Mouse (Mus musculus) gastrocnemius, postnatal 4 days (tissue): ENCODE measurements around the gene Slc9a8. TPM values are rescaled to one million over a fixed set of nuclear protein-coding genes. Genes with fewer than 3 reads are reported as not detected.

ENCODE experiments used
- DNase-seq, 2 experiments: peaks; one replicate each; pipeline ENCODE4 v3.0.0; 2021 to 2022; ENCODE audit warnings: low spot score in 2 of 2, mixed read lengths in 2 of 2
- total RNA-seq, 2 experiments: library from RNA; stranded (reverse); gene quantifications; 2 replicates each; pipeline ENCODE4 v1.2.3; 2021

Slc9a8 gene
- total RNA-seq, 2 experiments from 2014 or later: 28.4 to 32.3 TPM

GRCm38 (mm10) chr2:167447629-167448028, 26.1 kb downstream of the Slc9a8 start:
- no peak for DNase-seq

DNA sequence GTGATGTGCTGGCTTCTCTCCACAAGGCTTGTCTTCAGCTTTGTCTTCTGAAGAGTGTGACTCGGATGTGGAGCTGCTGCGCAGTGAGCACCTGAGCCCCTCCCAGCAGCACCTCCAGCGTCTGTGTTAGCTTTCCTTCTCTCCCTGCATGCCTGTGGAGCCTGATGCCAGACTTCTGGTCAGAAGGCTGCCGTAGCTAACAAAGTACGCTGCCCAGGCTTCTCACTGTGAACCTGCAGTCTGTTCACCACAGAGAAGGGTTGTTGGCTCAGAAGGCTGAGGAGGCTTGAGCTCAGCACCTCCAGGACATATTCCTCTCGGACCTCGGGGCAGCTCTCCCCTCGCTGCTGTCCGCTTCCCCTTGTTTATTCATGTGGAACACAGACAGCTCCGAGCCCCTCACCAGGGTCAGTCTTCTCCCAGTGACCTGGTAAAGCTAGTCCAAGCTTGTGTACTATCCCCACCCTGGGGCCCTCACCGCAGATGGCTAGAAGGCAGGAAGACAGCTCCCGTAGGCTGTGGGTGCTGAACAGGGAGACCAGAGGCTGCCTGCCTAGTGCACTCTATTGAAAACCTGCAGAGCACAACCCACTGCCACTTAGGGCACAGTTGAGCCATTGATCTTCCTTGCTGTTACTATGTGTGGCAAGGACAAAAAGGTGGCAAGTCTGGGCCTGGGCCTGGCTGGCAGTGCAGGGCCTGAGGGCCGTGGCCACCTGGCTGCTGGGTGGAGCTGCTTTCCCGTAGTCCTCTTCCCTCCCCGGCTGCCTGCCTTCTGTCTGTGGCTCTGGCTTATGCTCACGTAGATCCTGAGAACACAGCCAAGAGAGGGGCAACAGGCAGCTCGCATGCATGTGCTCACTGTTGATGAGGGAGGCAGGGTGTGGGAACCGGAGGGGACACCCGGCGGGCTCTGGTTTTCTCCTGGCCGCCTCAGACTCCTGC, 28.1 kb downstream of the Slc9a8 start:
- no peak for DNase-seq

- no peak for DNase-seq
Measured at GRCm38 (mm10) chr2:167450647-167451046, 29.1 kb downstream of the Slc9a8 start.

DNA sequence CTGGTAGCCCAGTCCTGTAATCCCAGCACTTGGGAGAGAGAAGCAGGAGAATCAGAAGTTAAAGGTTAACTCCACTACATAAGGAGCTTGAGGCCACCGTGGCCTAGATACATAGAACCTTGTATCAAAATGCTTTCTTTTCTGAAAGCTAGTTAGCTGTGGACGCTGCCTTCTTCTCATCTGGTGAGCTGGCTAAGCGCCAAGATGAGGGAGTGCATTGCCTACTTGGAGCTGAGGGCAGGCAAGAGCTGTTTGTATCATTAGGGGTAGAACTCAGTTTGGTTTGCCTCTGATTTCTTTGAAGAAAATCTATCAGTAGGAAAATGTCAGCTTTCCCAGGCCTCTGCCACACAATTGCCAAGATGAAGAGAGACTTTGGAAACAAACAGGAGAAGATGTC, 32.3 kb downstream of the Slc9a8 start:
- no peak for DNase-seq

- DNase-seq: no peak
Measured at GRCm38 (mm10) chr2:167456361-167457020, 35.0 kb downstream of the Slc9a8 start.

DNA sequence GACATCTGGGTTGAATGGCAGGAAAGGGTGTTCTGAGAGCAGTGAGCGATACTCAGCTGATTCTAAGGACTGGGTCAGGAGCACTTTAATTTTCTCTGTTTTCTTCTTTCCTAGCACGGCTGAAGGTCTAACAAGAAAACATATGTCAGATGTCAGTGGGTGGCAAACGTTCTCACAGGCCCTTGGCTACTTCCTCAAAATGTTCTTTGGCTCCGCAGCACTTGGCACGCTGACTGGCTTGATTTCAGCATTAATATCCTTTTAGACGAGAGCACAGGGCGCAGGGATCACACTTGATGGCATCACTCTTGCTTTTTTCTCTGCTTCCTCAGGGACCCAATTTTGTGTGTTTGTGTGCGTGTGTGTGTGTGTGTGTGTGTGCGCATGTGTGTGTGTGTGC, 35.7 kb downstream of the Slc9a8 start:
- DNase-seq: no peak

GRCm38 (mm10) chr2:167458548-167458947, 37.0 kb downstream of the Slc9a8 start:
- DNase-seq: no peak

GRCm38 (mm10) chr2:167459071-167459865, 37.8 kb downstream of the Slc9a8 start:
- DNase-seq: no peak

GRCm38 (mm10) chr2:167462954-167463353, 41.4 kb downstream of the Slc9a8 start:
- peak in 1 of 2 experiments; percentile 68 for DNase-seq

- no peak for DNase-seq
Measured at GRCm38 (mm10) chr2:167463802-167464201, 42.3 kb downstream of the Slc9a8 start.

- DNase-seq: no peak
Measured at GRCm38 (mm10) chr2:167465951-167466350, 44.4 kb downstream of the Slc9a8 start.

GRCm38 (mm10) chr2:167467214-167467613, 45.7 kb downstream of the Slc9a8 start:
- DNase-seq: no peak

GRCm38 (mm10) chr2:167468444-167468843, 46.9 kb downstream of the Slc9a8 start:
- no peak for DNase-seq

DNA sequence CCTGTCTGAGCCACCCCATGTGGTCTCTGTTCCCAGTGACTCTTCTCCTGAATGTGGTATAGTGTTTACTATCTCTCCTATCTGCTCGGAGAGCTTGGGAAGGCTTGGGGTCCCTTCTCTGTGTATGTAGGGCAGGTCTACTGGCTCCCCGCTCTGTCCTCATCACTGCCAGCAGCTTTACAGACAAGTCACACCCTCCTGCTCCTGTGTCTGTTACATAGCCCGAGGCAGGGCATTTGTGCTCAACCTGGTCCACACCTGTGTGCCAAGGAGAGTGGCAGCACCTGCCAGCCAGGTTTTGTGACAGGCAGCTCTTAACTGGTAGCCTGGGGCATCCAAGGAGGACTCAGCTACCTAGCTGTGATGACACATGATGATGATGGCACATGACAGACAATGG, 49.1 kb downstream of the Slc9a8 start:
- DNase-seq: no peak

DNA sequence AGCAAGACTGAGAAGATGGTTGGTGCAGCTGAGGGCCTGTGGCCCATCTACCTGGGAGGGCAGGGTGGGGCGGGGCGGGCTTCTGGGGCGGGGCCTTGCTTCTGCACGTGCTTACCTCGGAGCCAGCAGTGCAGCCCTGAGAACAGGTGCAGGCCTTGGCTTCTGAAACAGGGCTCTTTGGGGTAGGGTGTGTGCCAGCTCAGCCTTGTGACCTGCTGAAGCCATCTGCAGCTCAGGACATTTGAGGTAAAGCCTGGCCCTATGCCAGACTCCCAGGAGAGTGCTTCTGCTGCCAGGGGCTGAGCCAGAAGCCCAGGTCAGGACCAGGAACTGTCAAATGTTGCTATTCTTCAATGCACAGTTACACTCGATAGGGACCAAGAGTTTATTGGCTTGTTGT, 50.1 kb downstream of the Slc9a8 start:
- DNase-seq: no peak

DNA sequence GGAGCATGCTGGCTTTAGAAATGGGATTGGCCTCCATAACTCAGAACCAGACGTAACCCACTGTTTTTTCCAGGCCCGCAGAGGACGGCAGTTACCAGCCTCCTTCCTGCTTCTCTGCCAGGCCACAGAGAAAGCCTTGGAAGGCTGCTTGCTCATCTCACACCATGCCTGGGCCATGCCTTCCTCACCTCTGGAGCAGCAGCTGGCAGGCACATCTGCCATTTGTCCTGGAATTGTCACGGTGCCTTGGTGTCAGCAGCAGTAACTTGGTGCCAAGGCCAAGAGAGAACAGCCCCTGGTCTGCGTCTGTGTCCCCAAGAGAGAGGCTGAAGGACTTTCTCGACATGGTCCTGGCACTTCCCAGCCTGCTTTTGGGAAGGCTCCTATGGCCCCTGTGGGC, 52.7 kb downstream of the Slc9a8 start:
- no peak for DNase-seq

DNA sequence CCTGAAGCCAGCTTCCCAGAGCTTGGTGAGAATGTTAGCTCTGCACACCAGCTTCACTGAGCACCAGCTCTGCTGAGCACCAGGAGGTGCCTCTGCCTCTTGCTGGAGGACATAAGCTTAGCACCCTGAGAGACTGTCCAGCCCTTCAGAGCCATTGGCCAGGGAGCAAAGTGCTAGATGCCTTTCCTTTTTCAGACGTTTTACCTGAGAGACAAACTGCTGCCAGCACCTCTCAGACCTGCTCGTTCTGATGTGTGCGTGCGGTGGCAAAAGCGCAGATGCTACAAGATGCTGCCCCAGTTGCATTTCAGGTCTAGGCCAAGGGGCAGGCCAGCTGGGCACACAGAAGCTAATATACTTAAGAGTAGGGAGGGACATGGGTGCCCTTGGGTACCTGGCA, 54.1 kb downstream of the Slc9a8 start:
- no peak for DNase-seq

DNA sequence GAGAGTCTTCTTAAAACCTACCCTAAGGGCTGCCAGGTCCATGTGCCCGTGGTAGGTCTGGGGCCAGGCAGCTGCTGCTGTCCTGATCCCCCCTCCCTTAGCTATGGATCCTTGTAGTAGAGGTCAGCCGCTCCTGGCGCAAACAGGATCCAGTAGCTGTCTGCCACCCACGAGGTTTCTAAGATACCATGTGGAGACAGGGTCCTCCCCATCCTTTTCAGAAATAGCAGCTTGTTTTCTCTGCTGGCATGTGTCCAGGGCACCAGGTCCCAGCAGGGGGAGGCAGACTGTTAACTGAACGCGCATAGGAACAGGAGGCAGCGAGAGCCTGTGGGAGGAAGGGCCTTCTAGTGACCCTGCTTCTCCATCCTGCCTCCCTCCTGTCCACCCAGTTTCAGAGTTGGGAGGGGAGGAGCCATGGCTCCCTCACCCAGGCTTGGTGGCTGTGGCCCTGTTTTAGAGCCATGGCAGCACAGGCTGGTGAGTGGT, 54.7 kb downstream of the Slc9a8 start:
- peak in 1 of 2 experiments; percentile 61 for DNase-seq

DNA sequence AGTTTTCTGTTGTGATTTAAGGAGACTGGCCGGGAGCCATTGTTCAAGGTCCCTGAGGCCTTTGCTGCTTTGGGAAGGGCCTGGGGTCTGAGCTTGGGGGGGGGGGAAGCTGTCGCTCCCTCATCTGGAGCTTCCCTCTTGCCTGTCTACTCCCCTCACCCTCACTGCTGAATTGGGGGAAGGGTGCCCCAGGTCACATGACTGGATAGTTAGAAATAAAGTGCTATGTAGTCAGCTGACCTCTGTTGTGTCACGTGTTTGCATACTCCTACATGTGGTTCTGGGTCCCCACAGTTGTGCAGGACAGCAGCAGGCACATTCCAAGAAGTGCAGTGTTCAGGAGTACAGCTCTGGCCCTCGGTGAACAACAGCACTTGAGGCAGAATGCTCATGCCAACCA, 55.2 kb downstream of the Slc9a8 start:
- DNase-seq: no peak

- no peak for DNase-seq
Measured at GRCm38 (mm10) chr2:167478128-167478527, 56.6 kb downstream of the Slc9a8 start.

GRCm38 (mm10) chr2:167479501-167479900, 58.0 kb downstream of the Slc9a8 start:
- no peak for DNase-seq
